In genomic region chr17:75017423-75017822, GRCm38 (mm10) we compare ENCODE assay signal across 9 mouse cellular contexts. TPM values are rescaled to one million over a fixed set of nuclear protein-coding genes. Genes with fewer than 3 reads are reported as not detected.
DNase-seq lines count a peak whose midpoint lies in the region; ATAC-seq and TF ChIP-seq lines count a peak whose summit lies in the region.
"Had no signal": no experiment of that assay in that cellular context is flagged by ENCODE, and none has a peak within 500 bp of the region (broad histone marks: within the 10 kb centered on the region; RNA-seq: fewer than 3 reads in every experiment).

No protein-coding gene starts in this region.

- peak; percentile 47 for TF ChIP-seq CTCF in left cerebral cortex, adult 2 months (IDR thresholded peaks at IDR 0.05)
- TF ChIP-seq CTCF in small intestine, adult 2 months (IDR thresholded peaks at IDR 0.05; ENCODE audit: extremely low read depth, insufficient read length, insufficient replicate concordance, low read depth, low read length), result peak; percentile 55; the same call in 1 of the 2 replicates

- no peaks in the 10 kb centered on the region for H3K27me3 ChIP-seq in hindbrain, embryonic 14.5 days (ENCODE audit: control insufficient read depth, insufficient read depth, low read length)
- no peaks in the 10 kb centered on the region for H3K27me3 ChIP-seq in small intestine, adult 2 months (ENCODE audit: control insufficient read depth, insufficient read depth, low read length)

- H3K4me1 ChIP-seq in hindbrain, embryonic 14.5 days (replicated peaks; ENCODE audit: control insufficient read depth, insufficient read depth, low read length), result 0 out of 2 replicates have a peak, but pooled peaks cover 3% of the 10 kb centered on the region
- H3K4me1 ChIP-seq in small intestine, adult 2 months (ENCODE audit: control insufficient read depth, insufficient read depth, insufficient read length, low read length), result peaks cover 4% of the 10 kb centered on the region; the same call in 1 of the 2 replicates

- TF ChIP-seq POLR2A in small intestine, adult 2 months (IDR thresholded peaks at IDR 0.05; ENCODE audit: low read depth, low read length), result no peak

- peak; percentile 18; the same call in 1 of the 2 replicates for ATAC-seq in hindbrain, embryonic 14.5 days (ENCODE audit: low FRiP score)

- no peak overlapping the region for H3K27ac ChIP-seq in left cerebral cortex, adult 2 months
- no peak overlapping the region for H3K27ac ChIP-seq in hindbrain, embryonic 14.5 days
- H3K27ac ChIP-seq in small intestine, adult 2 months (ENCODE audit: insufficient read depth, low read depth, low read length), result no peak overlapping the region

- H3K9me3 ChIP-seq in hindbrain, embryonic 14.5 days (ENCODE audit: control insufficient read depth, low read length), result no peaks in the 10 kb centered on the region

- WGBS in hindbrain, embryonic 14.5 days, result 61% methylated on average over 7 of the region's 7 CpGs
- WGBS in small intestine, adult 2 months, result 77% methylated on average over 7 of the region's 7 CpGs

- DNase-seq in adrenal gland, postnatal 14 days, result peak; percentile 64
- no peak for DNase-seq in adrenal gland, adult 18-20 months (ENCODE audit: low spot score in 2 of 2)
- DNase-seq in left cerebral cortex, adult 2 months (ENCODE audit: extremely low spot score in 1 of 2, low spot score in 2 of 2), result no peak
- no peak for DNase-seq in left cerebral cortex, adult 8-10 months (ENCODE audit: low spot score in 2 of 2)
- peak; percentile 80 for DNase-seq in R1 (ENCODE audit: low read depth, low spot score)
- DNase-seq in hindbrain, embryonic 14.5 days (ENCODE audit: low spot score), result no peak
- no peak for DNase-seq in cerebellum, postnatal 36 days

- H3K36me3 ChIP-seq in hindbrain, embryonic 14.5 days (replicated peaks; ENCODE audit: control insufficient read depth, insufficient read depth), result no peaks in the 10 kb centered on the region
- H3K36me3 ChIP-seq in small intestine, adult 2 months (ENCODE audit: control insufficient read depth, insufficient read depth, low read length), result no peaks in the 10 kb centered on the region

- no peak overlapping the region for H3K4me2 ChIP-seq in hindbrain, embryonic 14.5 days (replicated peaks)

- intact Hi-C loops in left cerebral cortex, adult 2 months (cut with DNase I), result no loop called here

- H3K4me3 ChIP-seq in left cerebral cortex, adult 2 months, result no peak overlapping the region
- H3K4me3 ChIP-seq in hindbrain, embryonic 14.5 days (replicated peaks; ENCODE audit: low read length), result no peak overlapping the region
- H3K4me3 ChIP-seq in small intestine, adult 2 months (ENCODE audit: low read depth, low read length), result no peak overlapping the region
- H3K4me3 ChIP-seq: myocyte had no signal

- H3K9ac ChIP-seq in hindbrain, embryonic 14.5 days, result no peak overlapping the region

RNA-seq across cellular contexts. Expression of gene Ltbp1, which starts 12.1 kb away (rescaled TPM):
- 12.7 and 15.8 TPM in 2 replicates for total RNA-seq in adrenal gland, postnatal 14 days (2021)
- total RNA-seq in adrenal gland, adult 18-20 months (2021), result 10 to 100 TPM; 13.9 to 15.2 TPM
- 1 to 10 TPM; 8.5 to 9.3 TPM for total RNA-seq in left cerebral cortex, adult 2 months (2021)
- 1 to 10 TPM; 7.6 to 9.1 (median 8.0) TPM for total RNA-seq in left cerebral cortex, adult 8-10 months (2022)
- polyA plus RNA-seq in hindbrain, embryonic 14.5 days (2014; fragmentation: Nextera tagmentation; extraction: Ambion mirVana), result 2.6 TPM in 2 replicates
- polyA plus RNA-seq in small intestine, adult 2 months (2012; rRNA removed), result 6.6 and 12.2 TPM in 2 replicates

Comparison
In these comparisons a context has a peak if more than half of its experiments do, and no peak if none do; other contexts are left out.
1. DNase-seq: peak in adrenal gland, postnatal 14 days (single experiment) and R1 (single experiment); none in adrenal gland, adult 18-20 months (0 of 2), left cerebral cortex, adult 2 months (0 of 2), left cerebral cortex, adult 8-10 months (0 of 2), hindbrain, embryonic 14.5 days (single experiment) and cerebellum, postnatal 36 days (0 of 2).